Mouse (Mus musculus): ENCODE data around the gene Rhoc. TPM values are rescaled to one million over a fixed set of nuclear protein-coding genes. Genes with fewer than 3 reads are reported as not detected.

Gene Rhoc
- polyA plus RNA-seq, 2 experiments: 161 to 192 TPM

- Histone ChIP-seq H3K9me3 (ENCODE audit: control insufficient read depth, low read length) (no peaks in the 10 kb centered on the region), H3K27ac (replicated peaks; ENCODE audit: low read depth, low read length) (peak overlapping the region; percentile 83), H3K36me3 (ENCODE audit: control insufficient read depth, insufficient read depth, low read length) (peaks cover 43% of the 10 kb centered on the region), H3K4me3 (replicated peaks; ENCODE audit: low read length) (peak overlapping the region; percentile 74), H3K27me3 (ENCODE audit: control insufficient read depth, insufficient read depth, low read length) (no peaks in the 10 kb centered on the region), H3K9ac (ENCODE audit: low read depth, low read length, severe bottlenecking) (peak overlapping the region; percentile 73), H3K4me1 (ENCODE audit: control insufficient read depth, insufficient read depth, low read length) (peaks cover 56% of the 10 kb centered on the region), H3K4me2 (replicated peaks; ENCODE audit: low read depth, low read length, severe bottlenecking) (peak overlapping the region; percentile 81)
- 28% methylated on average over 4 of the region's 4 CpGs for WGBS
- ATAC-seq (ENCODE audit: low FRiP score, low read depth) (no peak), DNase-seq (ENCODE audit: low spot score) (no peak)
- TF ChIP-seq POLR2A (IDR thresholded peaks at IDR 0.05; ENCODE audit: borderline replicate concordance, extremely low read depth, insufficient read depth, insufficient read length): no peak
Observed at GRCm38 (mm10) chr3:104791017-104791416, 2.8 kb downstream of the Rhoc start.

- Histone ChIP-seq H3K27me3 (ENCODE audit: control insufficient read depth, insufficient read depth, low read length) (no peaks in the 10 kb centered on the region), H3K9me3 (ENCODE audit: control insufficient read depth, low read length) (no peaks in the 10 kb centered on the region), H3K4me1 (ENCODE audit: control insufficient read depth, insufficient read depth, low read length) (peaks cover 57% of the 10 kb centered on the region), H3K4me2 (replicated peaks; ENCODE audit: low read depth, low read length, severe bottlenecking) (peak overlapping the region; percentile 81), H3K36me3 (ENCODE audit: control insufficient read depth, insufficient read depth, low read length) (peaks cover 49% of the 10 kb centered on the region), H3K9ac (ENCODE audit: low read depth, low read length, severe bottlenecking) (no peak overlapping the region), H3K27ac (replicated peaks; ENCODE audit: low read depth, low read length) (peak overlapping the region; percentile 83; the same call in 1 of the 2 replicates), H3K4me3 (replicated peaks; ENCODE audit: low read length) (peak overlapping the region; percentile 74; the same call in 1 of the 2 replicates)
- ATAC-seq (ENCODE audit: low FRiP score, low read depth) (no peak), DNase-seq (ENCODE audit: low spot score) (no peak)
- WGBS: 85% methylated on average over 8 of the region's 8 CpGs
- TF ChIP-seq POLR2A (IDR thresholded peaks at IDR 0.05; ENCODE audit: borderline replicate concordance, extremely low read depth, insufficient read depth, insufficient read length): no peak
Observed at GRCm38 (mm10) chr3:104791671-104792070, 3.5 kb downstream of the Rhoc start.

GRCm38 (mm10) chr3:104792360-104793270, 4.4 kb downstream of the Rhoc start:
- no peak overlapping the region for H3K4me3 ChIP-seq (replicated peaks; ENCODE audit: low read length)
- peaks cover 57% of the 10 kb centered on the region for H3K4me1 ChIP-seq (ENCODE audit: control insufficient read depth, insufficient read depth, low read length)
- no peak for TF ChIP-seq POLR2A (IDR thresholded peaks at IDR 0.05; ENCODE audit: borderline replicate concordance, extremely low read depth, insufficient read depth, insufficient read length)
- no peaks in the 10 kb centered on the region for H3K9me3 ChIP-seq (ENCODE audit: control insufficient read depth, low read length)
- H3K4me2 ChIP-seq (replicated peaks; ENCODE audit: low read depth, low read length, severe bottlenecking): 0 out of 2 replicates have a peak overlapping the region, but pooled peaks have one; percentile 3
- DNase-seq (ENCODE audit: low spot score) (no peak), ATAC-seq (ENCODE audit: low FRiP score, low read depth) (no peak)
- 57% methylated on average over 15 of the region's 15 CpGs for WGBS
- no peaks in the 10 kb centered on the region for H3K27me3 ChIP-seq (ENCODE audit: control insufficient read depth, insufficient read depth, low read length)
- H3K27ac ChIP-seq (replicated peaks; ENCODE audit: low read depth, low read length): no peak overlapping the region
- peaks cover 59% of the 10 kb centered on the region for H3K36me3 ChIP-seq (ENCODE audit: control insufficient read depth, insufficient read depth, low read length)
- no peak overlapping the region for H3K9ac ChIP-seq (ENCODE audit: low read depth, low read length, severe bottlenecking)

GRCm38 (mm10) chr3:104793871-104794828, 6.0 kb downstream of the Rhoc start:
- H3K4me2 ChIP-seq (replicated peaks; ENCODE audit: low read depth, low read length, severe bottlenecking): peak overlapping the region; percentile 15; the same call in 1 of the 2 replicates
- no peak overlapping the region for H3K9ac ChIP-seq (ENCODE audit: low read depth, low read length, severe bottlenecking)
- H3K4me3 ChIP-seq (replicated peaks; ENCODE audit: low read length): no peak overlapping the region
- H3K27me3 ChIP-seq (ENCODE audit: control insufficient read depth, insufficient read depth, low read length): no peaks in the 10 kb centered on the region
- ATAC-seq (ENCODE audit: low FRiP score, low read depth) (peak; percentile 86), DNase-seq (ENCODE audit: low spot score) (peak; percentile 97)
- 58% methylated on average over 20 of the region's 20 CpGs for WGBS
- TF ChIP-seq POLR2A (IDR thresholded peaks at IDR 0.05; ENCODE audit: borderline replicate concordance, extremely low read depth, insufficient read depth, insufficient read length): no peak
- peak overlapping the region; percentile 78 for H3K27ac ChIP-seq (replicated peaks; ENCODE audit: low read depth, low read length)
- H3K9me3 ChIP-seq (ENCODE audit: control insufficient read depth, low read length): no peaks in the 10 kb centered on the region
- H3K36me3 ChIP-seq (ENCODE audit: control insufficient read depth, insufficient read depth, low read length): peaks cover 68% of the 10 kb centered on the region
- H3K4me1 ChIP-seq (ENCODE audit: control insufficient read depth, insufficient read depth, low read length): peaks cover 57% of the 10 kb centered on the region

Measured in limb, embryonic 14.5 days (tissue).